Mouse (Mus musculus): ENCODE measurements around the gene Pde10a. TPM values are rescaled to one million over a fixed set of nuclear protein-coding genes. Genes with fewer than 3 reads are reported as not detected.

The Pde10a gene
- polyA plus RNA-seq, 1 experiment = 0.59 TPM

- no peak for TF ChIP-seq GATA1 (IDR thresholded peaks at IDR 0.05; ENCODE audit: low read length)
These were observed 27.3 kb downstream of the Pde10a start for GRCm38 (mm10) chr17:8552346-8553035.

- no peak for TF ChIP-seq GATA1 (IDR thresholded peaks at IDR 0.05; ENCODE audit: low read length)
These were observed 28.4 kb downstream of the Pde10a start for GRCm38 (mm10) chr17:8553601-8554000.

- no peak for TF ChIP-seq GATA1 (IDR thresholded peaks at IDR 0.05; ENCODE audit: low read length)
These were observed 29.0 kb downstream of the Pde10a start for GRCm38 (mm10) chr17:8554219-8554618.

GRCm38 (mm10) chr17:8555785-8556184 is 30.6 kb downstream of the Pde10a start:
- TF ChIP-seq GATA1 (IDR thresholded peaks at IDR 0.05; ENCODE audit: low read length) = no peak

- TF ChIP-seq GATA1 (IDR thresholded peaks at IDR 0.05; ENCODE audit: low read length) = no peak
These were observed 31.1 kb downstream of the Pde10a start for GRCm38 (mm10) chr17:8556223-8556622.

GRCm38 (mm10) chr17:8557926-8558325 is 32.8 kb downstream of the Pde10a start:
- no peak for TF ChIP-seq GATA1 (IDR thresholded peaks at IDR 0.05; ENCODE audit: low read length)

- peak; percentile 43 for TF ChIP-seq GATA1 (IDR thresholded peaks at IDR 0.05; ENCODE audit: low read length)
These were observed 37.1 kb downstream of the Pde10a start for GRCm38 (mm10) chr17:8562101-8562885.

- TF ChIP-seq GATA1 (IDR thresholded peaks at IDR 0.05; ENCODE audit: low read length) = no peak
These were observed 37.7 kb downstream of the Pde10a start for GRCm38 (mm10) chr17:8562886-8563280.

GRCm38 (mm10) chr17:8566850-8567249 is 41.7 kb downstream of the Pde10a start, which contains the start of gene Gm17087:
TSS of gene Gm17087 (minus strand) at chr17:8566950.
- TF ChIP-seq GATA1 (IDR thresholded peaks at IDR 0.05; ENCODE audit: low read length) = no peak

- TF ChIP-seq GATA1 (IDR thresholded peaks at IDR 0.05; ENCODE audit: low read length) = no peak
These were observed 48.5 kb downstream of the Pde10a start for GRCm38 (mm10) chr17:8573542-8574260.

- TF ChIP-seq GATA1 (IDR thresholded peaks at IDR 0.05; ENCODE audit: low read length) = no peak
These were observed 55.2 kb downstream of the Pde10a start for GRCm38 (mm10) chr17:8580360-8580759.

- no peak for TF ChIP-seq GATA1 (IDR thresholded peaks at IDR 0.05; ENCODE audit: low read length)
These were observed 56.4 kb downstream of the Pde10a start for GRCm38 (mm10) chr17:8581579-8581978.

GRCm38 (mm10) chr17:8592427-8593277 is 67.5 kb downstream of the Pde10a start:
- no peak for TF ChIP-seq GATA1 (IDR thresholded peaks at IDR 0.05; ENCODE audit: low read length)

GRCm38 (mm10) chr17:8597790-8598189 is 72.6 kb downstream of the Pde10a start:
- TF ChIP-seq GATA1 (IDR thresholded peaks at IDR 0.05; ENCODE audit: low read length) = no peak

- no peak for TF ChIP-seq GATA1 (IDR thresholded peaks at IDR 0.05; ENCODE audit: low read length)
These were observed 77.8 kb downstream of the Pde10a start for GRCm38 (mm10) chr17:8602976-8603375.
